Mouse (Mus musculus) ES-E14 (cell line): ENCODE data around the gene Gmppb.

Source experiments
- CHD2 ChIP-seq: IDR thresholded peaks from 2 replicates; pipeline ENCODE4 v1.6.1; 2014; ENCODE audit warnings: mild to moderate bottlenecking, low read depth, low read length, inconsistent platforms
- MAFK ChIP-seq: IDR thresholded peaks from 2 replicates; pipeline ENCODE4 v1.6.1; 2014; ENCODE audit warnings: mild to moderate bottlenecking, low read depth, low read length, inconsistent platforms; ENCODE audit not compliant: insufficient read depth
- ZC3H11A ChIP-seq: IDR thresholded peaks from 2 replicates; pipeline ENCODE4 v1.6.1; 2012; ENCODE audit warnings: low read depth, mild to moderate bottlenecking, inconsistent platforms, low read length, borderline replicate concordance
- ZNF384 ChIP-seq: IDR thresholded peaks from 2 replicates; pipeline ENCODE4 v1.6.1; 2012; ENCODE audit warnings: low read depth, low read length, inconsistent platforms

- no peak for TF ChIP-seq ZC3H11A
- no peak for TF ChIP-seq CHD2
- TF ChIP-seq ZNF384: no peak
- no peak for TF ChIP-seq MAFK
Measured at GRCm38 (mm10) chr9:108080168-108080567, 31.1 kb downstream of the Gmppb start, which contains the start of gene Mst1.
